Mouse (Mus musculus) E14TG2a.4 (cell line): ENCODE measurements around the gene Nusap1.

Source experiments
- CTCF ChIP-seq: conservative IDR thresholded peaks from 2 replicates; pipeline ENCODE4 v1.5.1; 2014; ENCODE audit warnings: low read length
- POU5F1 ChIP-seq: IDR thresholded peaks from 2 replicates; pipeline ENCODE4 v1.6.1; 2014; ENCODE audit warnings: low read length, borderline replicate concordance

GRCm38 (mm10) chr2:119595308-119595707, 22.8 kb upstream of the Nusap1 start:
- TF ChIP-seq CTCF = no peak
- no peak for TF ChIP-seq POU5F1
